Comparison of ENCODE assay signal across 8 mouse cellular contexts in genomic region chr10:71284511-71285125, GRCm38 (mm10). TPM values are rescaled to one million over a fixed set of nuclear protein-coding genes. Genes with fewer than 3 reads are reported as not detected.
DNase-seq lines count a peak whose midpoint lies in the region; ATAC-seq and TF ChIP-seq lines count a peak whose summit lies in the region.

No protein-coding gene starts in this region.

- TF ChIP-seq POLR2A in kidney, adult 2 months (IDR thresholded peaks at IDR 0.05; ENCODE audit: low read depth, low read length): no peak
- TF ChIP-seq POLR2A in myocyte (IDR thresholded peaks at IDR 0.05; ENCODE audit: insufficient read length, low read depth): no peak

- no peak overlapping the region for H3K27ac ChIP-seq in kidney, adult 2 months (ENCODE audit: insufficient read depth, low read depth, low read length)
- peak overlapping the region; percentile 52; the same call in 1 of the 2 replicates for H3K27ac ChIP-seq in limb, embryonic 11.5 days (replicated peaks; ENCODE audit: low read depth, low read length)

- H3ac ChIP-seq in myocyte (ENCODE audit: control insufficient read depth, insufficient read length): peak overlapping the region; percentile 66

- H3K9ac ChIP-seq in limb, embryonic 11.5 days (ENCODE audit: low read length): peak overlapping the region; percentile 98

- no peaks in the 10 kb centered on the region for H3K27me3 ChIP-seq in kidney, adult 2 months (replicated peaks; ENCODE audit: control insufficient read depth, insufficient read depth, low read length)
- H3K27me3 ChIP-seq in limb, embryonic 11.5 days (ENCODE audit: control insufficient read depth, insufficient read depth, low read length): no peaks in the 10 kb centered on the region
- H3K27me3 ChIP-seq in myocyte (ENCODE audit: control insufficient read depth, insufficient read depth, insufficient read length): no peaks in the 10 kb centered on the region

- H3K4me1 ChIP-seq in kidney, adult 2 months (ENCODE audit: control insufficient read depth, insufficient read depth, low read length): peaks cover 8% of the 10 kb centered on the region
- H3K4me1 ChIP-seq in limb, embryonic 11.5 days (ENCODE audit: control insufficient read depth, insufficient read depth, low read length): no peaks in the 10 kb centered on the region

- peak; percentile 75 for ATAC-seq in limb, embryonic 11.5 days (ENCODE audit: insufficient number of reproducible peaks, low FRiP score, low TSS enrichment, low read depth)

- H3K9me3 ChIP-seq in limb, embryonic 11.5 days (ENCODE audit: control insufficient read depth, low read length): no peaks in the 10 kb centered on the region

- peak overlapping the region; percentile 64 for H3K4me2 ChIP-seq in limb, embryonic 11.5 days (ENCODE audit: low read depth, severe bottlenecking)
- H3K4me2 ChIP-seq in myocyte (ENCODE audit: low read depth): peak overlapping the region; percentile 68

- H3K36me3 ChIP-seq in kidney, adult 2 months (ENCODE audit: control insufficient read depth, insufficient read depth, low read length): no peaks in the 10 kb centered on the region
- no peaks in the 10 kb centered on the region for H3K36me3 ChIP-seq in limb, embryonic 11.5 days (ENCODE audit: control insufficient read depth, insufficient read depth, low read length)
- no peaks in the 10 kb centered on the region for H3K36me3 ChIP-seq in myocyte (ENCODE audit: control insufficient read depth, insufficient read depth)

- TF ChIP-seq CTCF in kidney, adult 2 months (conservative IDR thresholded peaks at IDR 0.05; ENCODE audit: insufficient read depth, insufficient read length, low read depth, low read length): no peak

- peak overlapping the region; percentile 97 for H3K4me3 ChIP-seq in kidney, adult 2 months (ENCODE audit: insufficient read depth, low read depth, low read length)
- H3K4me3 ChIP-seq in limb, embryonic 11.5 days (ENCODE audit: low read depth, low read length): peak overlapping the region; percentile 92
- H3K4me3 ChIP-seq in myocyte: peak overlapping the region; percentile 80

- H3K79me2 ChIP-seq in myocyte (ENCODE audit: control insufficient read depth, insufficient read depth): peaks cover 52% of the 10 kb centered on the region

- no peak for DNase-seq in kidney, adult 2 months
- no peak for DNase-seq in kidney, postnatal 36 days
- DNase-seq in CD4-positive, CD25-positive, alpha-beta regulatory T cell, adult 2 months (ENCODE audit: low read depth, low spot score): peak; percentile 21
- peak; percentile 66 for DNase-seq in embryo, embryonic 11 days
- peak; percentile 5 to 16 for DNase-seq in heart, adult 9 months (ENCODE audit: low spot score in 2 of 2)
- peak; percentile 69 for DNase-seq in limb, embryonic 11.5 days (ENCODE audit: low spot score)
- no peak for DNase-seq in thymus, postnatal 14 days

- WGBS in kidney, adult 2 months: under 1% methylated on average over 41 of the region's 41 CpGs
- under 1% methylated on average over 41 of the region's 41 CpGs for WGBS in limb, embryonic 11.5 days

TF ChIP-seq in myocyte, 11 proteins besides CTCF, POLR2A, EP300 and RAD21:
- TF ChIP-seq SRF (IDR thresholded peaks at IDR 0.05; ENCODE audit: control insufficient read depth, insufficient read length, low read depth) (no peak), MYOD1 (IDR thresholded peaks at IDR 0.05; ENCODE audit: control insufficient read depth in 1 of 3, insufficient read length in 2 of 3, low read depth in 2 of 3) (peak; percentile 50 to 71 (median 54)), MYOG (IDR thresholded peaks at IDR 0.05; ENCODE audit: control insufficient read depth in 1 of 3, insufficient read depth in 1 of 3, insufficient read length in 2 of 3, low read depth in 2 of 3) (peak in 2 of 3 experiments; percentile 61 to 71)

RNA-seq across cellular contexts. Expression of gene Ube2d1, which starts 0.4 kb away (rescaled TPM):
- polyA plus RNA-seq in kidney, adult 2 months (2012; rRNA removed): 23.8 and 26.7 TPM in 2 replicates
- 122 and 125 TPM in 2 replicates for polyA plus RNA-seq in limb, embryonic 11.5 days (2014; fragmentation: Nextera tagmentation; extraction: Ambion mirVana)
- 69.3 TPM for polyA plus RNA-seq in myocyte (2012; fragmentation: generic; extraction: Trizol)

RNA-seq across cellular contexts. Expression of gene Tfam, which starts 46.5 kb away (rescaled TPM):
- polyA plus RNA-seq in kidney, adult 2 months (2012; rRNA removed): 9.0 and 12.8 TPM in 2 replicates
- 112 and 114 TPM in 2 replicates for polyA plus RNA-seq in limb, embryonic 11.5 days (2014; fragmentation: Nextera tagmentation; extraction: Ambion mirVana)
- 26.7 TPM for polyA plus RNA-seq in myocyte (2012; fragmentation: generic; extraction: Trizol)

Comparison
In these comparisons a context has a peak if more than half of its experiments do, and no peak if none do; other contexts are left out.
1. DNase-seq: peak in CD4-positive, CD25-positive, alpha-beta regulatory T cell, adult 2 months (single experiment), embryo, embryonic 11 days (single experiment), heart, adult 9 months (2 of 2) and limb, embryonic 11.5 days (single experiment); none in kidney, adult 2 months (single experiment), kidney, postnatal 36 days (0 of 2) and thymus, postnatal 14 days (single experiment).
2. Peak in every context shown above with its lines, with median percentiles within 50 percentile points of each other: H3K4me3 ChIP-seq.